Mouse (Mus musculus) 3T3-L1 (cell line): ENCODE measurements at regions not wholly inside any gene's neighbourhood (a gene's known extent, or its start where the extent isn't known, plus 50 kb on each side); places are given as distances from the start of the nearest gene placed in this dataset.

Experiments used
- DNase-seq: peaks from one replicate; pipeline ENCODE4 v3.0.0-alpha.2; 2015; ENCODE audit warnings: low read depth, low spot score

DNA sequence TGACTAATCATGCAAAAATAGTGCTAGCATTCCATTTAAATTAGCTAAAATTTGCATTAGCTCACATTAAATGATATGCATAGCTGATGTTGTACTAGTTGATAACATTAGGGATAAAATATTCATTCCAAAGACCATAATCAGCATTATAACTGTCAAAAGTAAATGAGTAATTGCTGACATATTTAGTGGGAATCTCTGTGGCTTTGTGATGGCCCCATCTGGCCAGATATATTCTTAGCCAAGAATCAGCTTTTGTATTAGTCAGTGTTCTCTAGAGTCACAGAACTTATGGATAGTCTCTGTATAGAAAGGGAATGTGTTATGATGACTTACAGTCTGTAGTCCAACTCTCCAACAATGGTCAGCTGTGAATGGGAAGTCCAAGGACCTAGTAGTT lies 171.2 kb downstream of the Gria2 start:
- peak; percentile 71 for DNase-seq

DNA sequence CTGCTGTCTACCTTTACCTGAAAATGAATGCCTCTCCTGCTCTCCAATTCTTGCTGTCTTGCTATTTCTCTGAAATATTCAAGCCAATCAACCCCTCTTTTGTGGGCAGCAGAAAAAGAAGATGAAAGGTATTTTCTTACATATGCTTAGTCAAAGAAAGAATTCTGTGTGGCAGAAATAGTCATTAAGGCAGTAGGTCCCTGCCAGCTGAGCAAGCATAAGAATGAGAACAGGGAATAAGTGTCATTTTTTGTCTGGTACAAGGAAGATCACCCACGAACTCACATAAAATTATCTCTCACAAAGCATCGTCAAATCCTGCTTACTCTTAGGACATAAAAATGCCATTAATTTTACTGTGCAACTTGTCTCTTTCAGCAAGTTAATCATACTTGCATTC lies 192.2 kb downstream of the Gria2 start:
- DNase-seq = no peak

DNA sequence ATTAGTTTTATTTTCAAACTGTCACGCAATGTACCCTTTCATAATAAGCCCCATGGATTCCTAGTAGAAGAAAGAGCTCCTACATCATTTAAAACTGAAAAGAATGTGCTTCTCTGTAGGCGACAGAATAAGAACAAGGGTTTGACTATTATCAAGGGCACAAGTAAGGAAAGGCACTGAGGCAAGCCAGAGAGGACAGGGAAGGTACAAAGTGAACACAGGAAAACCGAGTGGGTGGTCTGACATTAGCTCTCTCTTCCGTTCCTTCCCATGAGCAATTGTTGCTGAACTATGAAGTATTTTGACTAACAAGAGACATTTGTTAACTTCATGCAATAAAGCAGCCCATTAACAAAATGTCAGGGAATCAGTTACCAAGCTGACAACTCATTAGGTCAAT lies 194.2 kb downstream of the Gria2 start:
- no peak for DNase-seq

DNA sequence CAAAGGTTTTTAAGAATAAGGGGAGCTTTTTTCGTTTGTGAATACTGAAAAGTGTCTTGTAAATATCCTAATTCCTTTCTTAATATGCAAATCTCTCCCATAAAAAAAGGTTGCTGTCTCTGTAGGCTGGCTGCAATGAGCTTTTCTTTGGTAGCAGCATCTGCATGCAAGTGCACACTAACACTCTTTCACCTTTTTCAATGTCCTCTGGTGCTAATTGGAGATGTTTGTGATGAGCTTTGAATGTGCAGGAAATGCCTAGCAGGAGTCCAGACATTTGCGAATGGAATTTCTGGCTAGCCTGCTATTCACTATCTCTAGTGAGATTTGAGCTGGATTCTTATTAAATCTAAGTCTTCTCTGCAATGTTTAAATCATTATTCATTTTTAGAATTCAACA lies 194.8 kb downstream of the Gria2 start:
- DNase-seq = no peak

- no peak for DNase-seq
Observed at GRCm38 (mm10) chr3:80597549-80597948, 205.1 kb downstream of the Gria2 start.

GRCm38 (mm10) chr3:80567514-80567913 lies 235.1 kb downstream of the Gria2 start:
- DNase-seq = no peak

GRCm38 (mm10) chr3:80566236-80566635 lies 236.4 kb downstream of the Gria2 start:
- DNase-seq = no peak

DNA sequence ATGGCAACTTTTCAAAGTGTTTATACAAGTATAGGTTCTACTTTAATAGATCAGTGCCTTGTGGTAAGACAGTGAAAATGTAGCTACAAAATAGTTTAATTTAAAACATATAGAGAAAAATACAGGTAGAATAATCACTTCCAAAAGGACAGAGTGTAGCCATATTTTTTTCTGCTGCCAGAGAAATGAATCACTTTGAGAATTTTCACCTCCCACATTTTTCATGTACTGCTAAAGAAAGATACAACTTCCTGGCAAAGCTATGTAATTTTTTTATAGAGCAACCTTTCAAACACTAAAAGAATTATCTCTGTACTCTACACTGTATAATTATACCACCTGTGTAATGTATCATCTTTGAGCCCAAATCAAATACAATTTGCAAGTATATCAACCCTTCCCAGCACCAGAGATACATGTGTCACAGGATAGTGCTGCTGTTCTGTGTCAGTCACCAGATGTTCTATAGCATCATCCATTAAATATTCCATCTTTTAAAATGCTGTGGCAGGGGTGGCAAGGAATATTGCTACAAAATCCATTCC lies 256.4 kb downstream of the Gria2 start:
- no peak for DNase-seq

DNA sequence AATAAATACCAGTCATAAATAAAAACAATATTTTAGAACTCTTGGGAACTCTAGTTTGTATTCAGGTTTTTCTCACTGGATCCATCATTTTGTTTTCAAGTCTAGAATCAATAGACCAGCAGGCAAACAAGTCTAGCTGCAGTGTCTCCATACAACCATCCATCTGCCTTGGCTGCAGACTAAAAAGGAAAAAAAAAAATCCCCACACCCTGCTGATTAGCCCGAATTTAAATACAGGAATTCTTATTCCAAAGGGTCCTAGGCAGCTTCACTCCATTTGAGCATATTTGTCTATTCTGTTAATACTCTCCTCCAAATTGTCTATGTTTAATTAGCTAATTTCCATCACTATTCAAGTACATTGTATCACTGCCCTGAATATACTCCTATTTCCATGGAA lies 258.9 kb downstream of the Gria2 start:
- no peak for DNase-seq

DNA sequence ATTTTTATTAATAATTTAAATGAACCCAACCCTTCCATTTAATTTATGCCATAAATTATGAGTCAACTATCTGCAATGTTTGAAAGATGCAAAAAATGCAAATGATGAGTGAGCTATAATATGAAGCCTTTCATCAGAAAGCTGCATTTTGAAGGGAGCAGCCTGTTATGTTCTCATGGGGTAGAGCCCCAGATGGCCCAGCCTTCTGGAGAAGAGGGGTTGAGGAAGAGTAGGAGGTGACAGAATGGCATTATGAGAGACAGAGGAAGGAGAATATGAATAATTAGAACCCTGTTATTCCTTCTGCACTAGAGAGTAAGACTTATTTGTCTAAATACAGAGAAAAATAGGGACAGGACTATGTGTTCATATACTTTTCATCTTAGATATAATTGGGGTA lies 261.3 kb downstream of the Gria2 start:
- no peak for DNase-seq

DNA sequence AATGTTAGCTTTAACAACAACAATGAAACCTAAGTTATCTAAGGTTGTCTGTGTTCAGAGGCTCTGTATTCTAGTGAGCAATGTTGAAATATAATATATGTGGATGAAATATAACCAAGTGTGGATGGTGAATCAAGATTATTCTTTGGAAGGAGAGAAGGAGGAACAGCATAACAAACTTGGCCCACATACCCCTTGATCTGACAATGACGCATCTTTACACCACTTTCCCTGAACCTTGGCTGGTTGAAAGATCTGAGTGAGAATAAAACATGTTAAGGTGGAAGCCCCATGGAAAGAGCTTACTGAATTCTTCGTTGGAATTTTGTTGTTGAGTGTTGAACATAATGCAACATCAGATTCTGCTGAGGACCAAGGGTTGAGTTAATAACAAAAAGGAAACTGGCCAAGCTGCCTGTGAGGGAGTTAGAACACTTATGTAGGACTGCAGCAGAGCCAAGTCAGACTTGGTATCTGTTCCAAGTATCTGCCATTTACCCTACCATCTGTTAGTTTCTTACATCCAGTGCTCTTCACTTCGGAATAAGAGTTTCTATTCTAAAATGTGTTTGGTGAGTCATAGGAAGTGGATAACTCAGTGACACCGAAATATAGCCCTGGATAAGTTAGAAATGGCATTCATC lies 268.8 kb downstream of the Gria2 start:
- peak; percentile 53 for DNase-seq

- DNase-seq = no peak
Observed at GRCm38 (mm10) chr3:80514026-80514425, 288.6 kb downstream of the Gria2 start.

- DNase-seq = no peak
Observed at GRCm38 (mm10) chr3:80509185-80509584, 293.4 kb downstream of the Gria2 start.

DNA sequence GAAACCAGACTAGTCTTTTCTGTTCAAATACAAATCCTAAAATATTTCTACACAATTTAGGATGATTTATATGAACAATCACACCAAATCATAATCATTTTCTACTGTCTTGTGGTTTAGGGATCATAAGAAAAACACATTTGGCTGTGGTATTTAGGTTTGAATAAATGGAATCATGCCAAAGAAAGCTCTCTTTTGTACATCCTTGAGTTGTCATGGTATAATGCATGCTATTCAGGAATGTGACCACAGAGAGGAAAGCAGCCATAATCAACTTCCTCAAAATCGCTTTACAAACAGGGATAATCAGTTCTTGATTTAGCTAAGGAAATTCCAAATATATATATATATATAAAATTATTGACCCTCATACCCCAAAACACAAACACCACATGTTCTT lies 295.9 kb downstream of the Gria2 start:
- DNase-seq = peak; percentile 51

DNA sequence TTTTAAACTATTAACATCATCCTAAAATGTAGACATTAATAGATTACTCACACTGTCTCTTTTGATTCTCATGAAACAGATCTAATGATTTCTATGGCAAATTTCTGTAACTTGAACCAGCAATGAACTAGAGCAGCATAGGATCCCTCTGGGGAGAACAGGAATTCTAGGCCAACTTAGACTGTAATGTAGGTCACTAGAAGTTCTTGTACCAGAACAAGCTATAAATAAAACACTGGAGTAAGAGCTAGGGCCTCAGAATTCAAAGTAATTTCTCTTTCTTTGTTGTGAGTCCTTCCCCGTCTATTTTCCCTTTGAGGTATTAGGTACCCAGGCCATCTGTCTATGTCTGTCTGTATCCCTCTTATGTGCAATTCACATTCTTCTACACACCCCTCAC lies 301.5 kb downstream of the Gria2 start:
- no peak for DNase-seq

DNA sequence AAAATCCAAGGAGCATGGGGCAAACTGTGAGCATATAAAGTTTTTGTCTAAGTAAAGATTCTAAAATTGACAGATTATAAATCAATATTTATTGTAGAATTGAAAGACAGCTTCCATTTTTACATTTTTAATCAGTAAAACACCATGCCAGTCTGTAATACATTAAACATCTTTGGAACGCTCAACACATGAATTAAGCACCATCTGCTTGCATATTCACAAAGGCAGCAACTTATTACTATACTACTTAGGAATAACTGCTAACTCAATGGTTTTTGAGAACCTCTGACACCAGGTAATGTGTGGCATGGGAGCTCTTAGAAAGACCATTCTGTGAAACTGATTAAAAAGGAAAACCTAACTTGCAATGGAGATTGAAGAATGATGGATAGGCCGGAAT lies 306.1 kb downstream of the Gria2 start:
- no peak for DNase-seq

- no peak for DNase-seq
Observed at GRCm38 (mm10) chr3:80484168-80484833, 318.3 kb downstream of the Gria2 start.

DNA sequence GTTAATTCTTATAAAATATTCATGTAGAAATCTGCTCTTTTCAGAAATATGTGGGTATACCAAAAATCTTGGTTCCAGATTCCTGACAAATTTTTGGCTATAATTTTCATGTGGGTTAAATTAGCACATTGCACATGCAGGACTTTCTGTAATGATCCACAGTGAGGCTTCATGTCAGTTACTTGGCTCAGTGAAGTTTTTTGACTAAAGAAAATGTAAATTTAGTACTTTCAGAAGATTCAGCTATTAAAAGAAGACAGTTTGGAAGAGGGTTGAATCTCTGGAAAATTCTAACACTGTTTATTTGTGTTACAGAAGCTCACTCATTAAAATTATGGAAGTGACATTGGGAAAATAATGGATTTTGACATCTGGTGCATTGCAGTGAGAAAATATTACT lies 324.0 kb downstream of the Gria2 start:
- DNase-seq = no peak

- DNase-seq = no peak
Observed at GRCm38 (mm10) chr3:80473686-80474085, 328.9 kb downstream of the Gria2 start.
